Mouse (Mus musculus): Measurements from ENCODE around the gene Copz1.
"Not testable (repeated sequence)": the region's sequence is repeated elsewhere in the genome, so short reads cannot be mapped to it uniquely, and the experiment has no call there.

The Copz1 gene

DNA sequence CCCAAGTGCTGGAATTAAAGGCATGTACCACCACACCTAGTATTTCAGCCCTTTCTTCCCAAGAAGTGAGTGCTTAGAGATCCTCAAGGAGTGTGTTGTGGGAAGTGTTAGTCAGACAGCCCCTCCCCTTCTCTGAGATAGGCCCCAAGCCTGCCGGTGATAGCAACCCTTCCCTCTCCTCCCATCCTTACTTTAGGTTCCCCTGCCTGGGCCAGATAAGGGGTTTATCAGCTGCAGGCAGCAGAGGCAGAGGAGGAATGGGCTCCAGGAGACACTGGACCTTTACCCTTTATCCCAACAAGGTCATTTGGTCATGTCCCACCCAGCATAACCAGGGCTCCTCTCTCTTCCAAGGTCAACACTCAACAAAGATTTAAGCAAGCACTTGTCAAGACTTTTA, 20.9 kb upstream of the Copz1 start:
- no peak for DNase-seq (ENCODE audit: low read depth, low spot score)

DNA sequence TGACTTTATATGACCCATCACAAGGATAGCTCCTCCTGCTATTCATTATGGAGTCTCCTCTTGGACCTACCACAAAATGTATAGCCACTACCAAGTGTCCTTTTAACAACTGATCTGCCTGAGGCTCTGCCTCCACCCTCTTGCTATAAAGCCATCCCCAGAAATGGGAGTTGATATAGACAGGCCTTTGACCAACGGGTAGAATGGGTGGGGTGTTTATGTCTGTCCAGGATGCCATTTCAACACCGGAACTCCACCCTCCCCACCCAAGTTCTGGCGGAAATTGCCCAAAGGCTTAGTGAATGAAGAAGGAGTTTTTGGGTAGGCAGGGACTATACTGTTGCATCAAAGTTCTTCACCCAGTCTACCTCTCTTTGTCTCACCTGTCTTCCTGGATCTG, 19.9 kb upstream of the Copz1 start:
- no peak for DNase-seq (ENCODE audit: low read depth, low spot score)

DNA sequence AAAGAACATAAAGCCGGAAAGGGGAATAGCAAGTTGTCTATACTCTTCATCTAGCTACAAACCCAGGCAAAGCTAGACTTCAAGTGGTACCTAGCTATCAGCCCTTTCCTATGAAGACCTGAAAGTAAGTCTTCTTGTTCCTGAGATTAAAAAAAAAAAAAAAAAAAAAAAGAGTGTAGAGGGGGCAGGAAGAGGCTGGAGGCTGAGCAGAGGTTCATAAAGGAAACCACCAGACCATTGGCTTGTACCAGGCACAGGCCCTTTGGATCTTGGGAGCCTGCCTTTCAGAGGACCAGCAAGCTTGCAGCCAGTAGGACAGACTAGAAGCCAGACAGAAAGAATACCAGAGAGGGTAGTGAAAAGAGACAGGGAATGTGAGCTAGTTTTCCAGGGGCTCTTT, 19.2 kb upstream of the Copz1 start:
- no peak for DNase-seq (ENCODE audit: low read depth, low spot score)

DNA sequence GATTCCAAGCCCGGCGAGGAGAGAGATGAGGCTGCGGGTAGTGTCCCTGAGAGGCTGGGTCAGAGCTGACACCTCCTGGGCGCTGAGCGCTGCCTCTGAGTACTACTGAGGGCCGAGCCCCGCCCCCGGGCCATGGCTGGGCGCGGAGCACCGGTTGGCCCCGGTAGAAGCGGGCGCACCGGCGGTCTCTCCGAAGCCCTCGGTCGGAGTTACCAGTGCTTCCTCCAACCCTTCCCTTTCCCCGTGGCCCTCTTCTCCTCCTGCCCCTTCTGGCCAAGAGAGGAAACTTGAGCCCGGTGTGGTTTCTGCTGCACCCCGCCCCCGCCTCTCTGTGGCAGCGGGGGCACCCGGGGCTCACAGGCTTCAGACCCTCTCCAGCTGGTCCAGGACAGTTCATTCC, 17.3 kb upstream of the Copz1 start:
- no peak for DNase-seq (ENCODE audit: low read depth, low spot score)

DNA sequence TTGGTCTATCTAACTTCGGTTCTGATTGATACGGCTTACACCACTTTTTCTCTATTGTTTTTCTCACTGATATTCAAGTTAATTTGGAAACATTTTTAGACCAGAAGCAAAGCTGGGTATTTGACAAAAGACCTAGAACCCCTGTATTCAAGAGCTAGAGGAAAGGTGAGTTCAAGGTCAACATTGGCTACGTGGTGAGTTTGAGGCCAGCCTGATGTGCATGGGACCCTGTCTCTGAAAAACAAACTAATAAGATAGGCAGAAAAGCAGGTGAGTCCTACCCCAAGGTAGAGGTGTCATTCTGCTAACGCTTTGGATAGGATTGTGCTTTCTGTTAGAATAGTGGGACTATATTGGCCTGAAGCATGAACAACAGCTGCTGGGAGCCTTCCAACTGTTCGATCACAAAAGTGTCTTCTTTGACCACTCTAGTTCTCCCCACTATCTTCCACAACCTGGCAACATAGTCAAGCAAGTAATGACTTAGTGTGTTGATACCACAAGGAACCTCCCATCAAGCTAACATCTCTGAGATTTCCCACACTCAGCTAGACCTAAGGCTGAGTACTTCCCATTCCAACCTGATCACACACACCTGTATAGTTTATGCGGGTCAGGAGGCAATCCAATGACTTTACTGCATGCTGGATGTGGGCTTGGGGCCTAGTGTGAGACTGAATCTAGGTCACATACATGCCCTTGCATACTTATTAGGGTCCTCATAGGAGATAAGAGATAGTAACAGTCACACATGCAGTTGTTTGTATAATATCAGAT, 16.1 kb upstream of the Copz1 start:
- DNase-seq (ENCODE audit: low read depth, low spot score) = no peak

DNA sequence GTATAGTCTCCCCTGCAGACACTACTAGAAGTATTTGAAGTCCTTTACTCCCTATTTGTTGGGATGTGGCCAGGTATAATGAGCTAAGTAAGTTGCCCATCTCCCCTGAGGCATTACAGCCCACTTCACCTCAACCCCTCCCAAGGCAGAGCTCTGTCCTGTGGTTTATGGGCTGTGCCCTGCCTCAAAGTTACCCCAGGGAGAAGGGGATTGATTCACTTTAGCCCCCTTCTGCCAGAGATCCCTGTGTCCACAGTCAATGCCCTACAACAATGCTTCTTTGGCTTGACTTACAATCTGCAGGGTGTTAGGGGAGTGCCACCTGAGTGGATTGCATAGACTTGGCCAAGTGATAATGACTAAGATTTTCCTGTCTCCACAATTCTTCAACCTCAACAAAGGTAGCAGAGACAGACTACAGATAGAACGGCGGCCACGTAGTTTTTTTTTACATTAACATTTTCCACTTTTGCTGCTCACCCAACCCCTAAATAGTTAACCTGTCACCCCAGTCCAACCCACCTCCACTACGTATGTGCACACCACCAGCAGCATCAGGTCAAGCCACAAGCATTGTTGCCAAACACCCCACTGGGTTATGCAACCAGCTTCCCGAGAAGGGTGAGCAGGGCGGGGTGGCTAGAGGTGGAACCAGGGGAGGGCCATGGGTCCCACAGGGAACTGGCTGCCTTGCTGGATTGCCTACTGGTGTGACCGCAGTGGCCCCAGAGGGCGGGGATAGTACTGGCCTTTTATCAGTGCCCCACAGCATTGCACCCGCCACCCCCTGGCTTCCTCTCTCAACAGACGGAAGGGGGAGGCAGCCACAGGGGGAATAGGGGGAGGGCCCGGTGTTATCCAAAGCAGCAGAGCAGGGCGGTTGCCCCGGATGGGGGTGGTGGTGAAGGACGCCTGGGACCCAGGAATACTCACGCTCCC, 14.5 kb upstream of the Copz1 start, which contains the start of gene Nfe2:
TSS of gene Nfe2 (minus strand) at position 614 of the 939 bp plus-strand sequence.
- peak; percentile 44 for DNase-seq (ENCODE audit: low read depth, low spot score)

DNA sequence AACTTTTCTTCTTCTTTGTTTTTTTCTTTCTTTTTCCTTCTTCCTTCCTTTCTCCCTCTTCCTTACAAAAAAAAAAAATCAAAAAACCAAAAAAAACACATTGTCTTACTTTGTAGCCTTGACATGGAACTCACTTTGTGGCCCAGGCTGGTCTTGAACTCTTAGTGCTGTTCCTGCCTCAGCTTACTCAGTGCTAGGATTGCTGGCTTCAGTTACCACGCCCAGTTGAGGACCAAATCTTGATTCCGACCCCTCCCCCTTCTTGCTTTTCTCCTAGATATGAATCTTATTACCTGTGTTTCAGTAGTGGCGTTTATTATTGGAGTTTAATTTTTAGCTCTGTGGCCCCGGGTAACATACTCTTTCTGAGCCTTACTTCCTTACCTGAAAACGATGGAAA, 13.4 kb upstream of the Copz1 start:
- no peak for DNase-seq (ENCODE audit: low read depth, low spot score)

DNA sequence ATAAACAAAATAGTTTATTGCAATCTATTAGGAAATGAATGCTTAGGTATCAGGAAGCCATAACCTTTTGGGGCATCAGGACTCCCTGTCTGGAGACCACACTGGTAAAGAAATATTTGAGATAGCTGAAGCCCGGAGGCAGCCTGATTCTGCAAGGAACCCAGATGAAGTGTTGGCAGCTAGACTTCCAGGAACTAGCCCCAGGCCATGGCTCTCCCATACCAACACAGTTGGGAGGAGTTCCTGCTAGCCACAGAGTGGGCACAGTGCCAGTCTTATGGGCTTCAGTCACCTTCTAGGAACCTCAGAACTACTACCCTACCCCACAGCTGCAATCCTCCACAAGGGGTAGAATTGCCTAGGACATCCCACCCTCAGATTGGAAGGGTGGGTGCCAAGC, 12.5 kb upstream of the Copz1 start:
- peak; percentile 99 for DNase-seq (ENCODE audit: low read depth, low spot score)

DNA sequence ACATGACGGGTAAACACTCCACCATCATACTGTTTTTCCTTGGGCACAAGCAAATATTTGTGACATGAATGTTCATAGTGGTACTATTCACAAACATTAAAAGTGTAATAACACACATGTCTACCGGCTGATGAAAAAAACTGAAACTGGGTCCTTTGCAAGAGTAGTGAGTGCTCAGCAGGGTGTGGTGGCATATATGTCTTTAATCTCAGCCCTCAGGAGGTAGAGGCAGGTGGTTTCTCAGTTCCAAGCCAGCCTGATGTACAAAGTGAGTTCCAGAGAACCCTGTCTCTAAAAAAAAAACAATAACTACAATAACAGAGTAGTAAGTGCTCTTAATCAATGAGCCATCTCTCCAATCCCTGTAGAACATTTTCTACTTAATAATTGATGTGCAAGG, 7.7 kb upstream of the Copz1 start:
- DNase-seq (ENCODE audit: low read depth, low spot score) = no peak

DNA sequence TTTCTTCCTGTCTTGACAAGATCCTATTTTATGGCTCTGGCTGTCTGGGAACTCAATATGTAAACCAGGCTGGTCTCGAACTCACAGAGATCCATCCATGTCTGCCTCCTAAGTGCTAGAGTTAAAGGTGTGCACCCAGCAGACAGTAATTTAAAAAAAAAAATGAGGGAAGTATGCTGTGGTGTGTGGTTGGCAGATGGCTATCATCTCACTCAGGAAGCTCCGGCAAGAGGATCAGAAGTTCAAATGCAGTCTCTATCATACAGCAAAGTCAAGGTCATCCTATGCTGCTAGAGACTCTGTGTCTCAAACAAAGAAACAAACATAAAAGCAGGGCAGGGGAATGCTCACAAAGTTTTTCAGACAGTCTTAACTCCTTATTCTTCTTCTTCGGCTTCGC, 3.6 kb upstream of the Copz1 start:
- DNase-seq (ENCODE audit: low read depth, low spot score) = no peak

DNA sequence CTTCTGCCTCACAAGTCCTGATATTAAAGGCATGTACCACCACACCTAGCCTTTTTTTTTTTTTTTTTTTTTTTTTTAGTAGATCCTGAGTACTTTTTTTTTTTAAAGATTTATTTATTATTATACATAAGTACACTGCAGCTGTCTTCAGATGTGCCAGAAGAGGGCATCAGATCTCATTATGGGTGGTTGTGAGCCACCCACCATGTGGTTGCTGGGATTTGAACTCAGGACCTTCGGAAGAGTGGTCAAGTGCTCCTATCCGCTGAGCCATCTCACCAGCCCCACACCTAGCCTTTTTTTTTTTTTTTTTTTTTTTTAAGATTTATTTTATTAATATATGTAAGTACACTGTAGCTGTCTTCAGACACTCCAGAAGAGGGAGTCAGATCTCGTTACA, 3.4 kb downstream of the Copz1 start:
- not testable (repeated sequence) for DNase-seq (ENCODE audit: low read depth, low spot score)

DNA sequence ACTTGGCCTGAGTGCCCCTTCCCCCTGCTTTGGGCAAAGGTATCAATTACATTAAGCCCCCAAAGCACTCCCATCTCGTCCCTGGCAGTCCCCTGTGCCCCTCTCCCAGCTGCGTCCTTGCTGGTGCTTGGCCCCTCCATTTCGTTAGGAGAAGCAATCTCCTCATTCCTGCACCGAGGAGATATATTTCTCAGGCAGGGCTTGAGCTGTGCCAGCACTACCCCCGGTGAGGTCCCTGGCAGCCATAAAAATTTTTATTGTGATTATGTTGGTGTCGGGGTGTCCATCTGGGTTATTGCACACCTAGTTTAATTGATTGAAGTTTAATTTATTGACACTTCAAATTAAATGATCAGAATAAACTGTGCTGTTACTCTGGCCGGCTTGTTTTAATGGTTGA, 5.4 kb downstream of the Copz1 start:
- no peak for DNase-seq (ENCODE audit: low read depth, low spot score)

DNA sequence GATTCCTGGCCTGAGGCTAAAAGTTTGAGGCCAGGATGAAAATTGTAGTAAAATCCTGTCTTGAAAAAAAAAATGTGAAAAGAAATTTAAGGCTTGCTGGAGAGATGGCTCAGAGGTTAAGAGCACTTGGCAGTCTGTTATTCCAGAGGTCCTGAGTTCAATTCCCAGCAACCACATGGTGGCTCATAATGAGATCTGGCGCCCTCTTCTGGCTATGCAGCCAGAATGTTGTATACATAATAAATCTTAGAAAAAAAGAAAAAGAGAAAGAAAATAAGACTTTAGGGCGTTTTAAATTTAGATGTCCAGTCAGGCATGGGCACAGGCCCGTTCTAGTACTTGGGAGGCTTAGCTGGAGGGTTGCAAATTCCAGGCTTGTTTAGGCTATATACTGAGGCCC, 7.2 kb downstream of the Copz1 start:
- peak; percentile 88 for DNase-seq (ENCODE audit: low read depth, low spot score)

DNA sequence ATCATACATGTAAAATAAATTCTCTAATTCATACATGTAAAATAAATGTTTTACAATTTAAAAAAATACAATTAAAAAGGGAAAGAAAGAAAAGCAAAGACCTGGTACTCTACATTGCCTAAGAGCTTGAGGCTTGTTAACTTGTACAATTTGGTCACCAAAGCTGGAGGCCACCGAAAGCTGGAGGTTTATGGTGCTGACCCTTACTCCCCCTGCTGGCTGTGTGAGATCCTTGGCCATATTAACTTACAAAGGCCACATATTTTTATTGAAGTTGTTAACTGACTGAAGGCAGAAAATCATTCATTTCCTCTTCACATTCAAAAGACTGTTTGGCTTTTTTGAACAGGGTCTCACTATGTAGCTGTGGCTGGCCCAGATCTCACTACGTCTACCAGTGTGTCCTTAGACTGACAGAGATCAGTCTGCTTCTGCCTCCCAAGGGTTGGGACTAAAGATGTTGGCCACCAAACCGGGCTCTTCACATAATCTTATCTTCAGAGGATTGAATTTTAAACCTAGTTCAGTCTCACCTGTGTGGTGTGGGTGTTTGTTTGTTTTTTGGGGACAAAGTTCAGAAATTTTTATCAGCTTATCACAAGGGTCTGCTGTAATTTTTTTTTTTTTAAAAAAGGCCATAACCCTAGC, 8.4 kb downstream of the Copz1 start:
- DNase-seq (ENCODE audit: low read depth, low spot score) = peak; percentile 82

DNA sequence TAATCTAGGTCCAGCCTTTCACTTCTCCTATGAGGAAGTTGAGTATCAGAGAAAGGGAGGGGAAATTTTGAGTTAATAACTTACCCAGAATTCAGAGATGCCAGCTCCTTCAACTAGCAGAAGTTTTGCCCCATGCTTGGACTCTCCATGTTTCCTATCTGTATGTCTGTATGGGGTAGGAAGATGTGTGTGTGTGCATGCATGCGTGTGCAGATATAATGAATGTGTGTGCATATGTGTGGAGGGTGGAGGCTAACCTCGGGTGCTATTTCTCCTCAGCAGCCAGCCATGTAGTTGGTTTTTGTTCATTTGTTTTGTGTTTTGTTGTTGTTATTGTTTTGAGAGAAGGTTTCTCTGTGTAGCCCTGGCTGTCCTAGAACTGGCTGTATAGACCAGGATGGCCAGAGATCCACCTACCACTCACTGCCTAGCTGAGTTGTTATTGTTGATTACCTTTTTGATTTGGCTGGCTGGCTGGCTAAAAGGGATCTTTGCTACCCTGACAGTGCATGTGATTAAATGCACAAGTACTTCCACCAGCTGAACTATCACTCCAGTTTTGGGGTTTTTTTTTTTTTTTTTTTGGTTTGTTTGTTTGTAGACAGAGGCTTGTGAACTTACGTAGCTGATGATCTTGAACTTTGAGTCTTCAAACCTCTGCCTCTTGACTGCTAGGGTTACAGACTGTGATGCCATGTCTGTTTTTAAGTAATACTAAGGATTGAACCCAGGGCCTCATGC, 9.1 kb downstream of the Copz1 start:
- DNase-seq (ENCODE audit: low read depth, low spot score) = no peak

DNA sequence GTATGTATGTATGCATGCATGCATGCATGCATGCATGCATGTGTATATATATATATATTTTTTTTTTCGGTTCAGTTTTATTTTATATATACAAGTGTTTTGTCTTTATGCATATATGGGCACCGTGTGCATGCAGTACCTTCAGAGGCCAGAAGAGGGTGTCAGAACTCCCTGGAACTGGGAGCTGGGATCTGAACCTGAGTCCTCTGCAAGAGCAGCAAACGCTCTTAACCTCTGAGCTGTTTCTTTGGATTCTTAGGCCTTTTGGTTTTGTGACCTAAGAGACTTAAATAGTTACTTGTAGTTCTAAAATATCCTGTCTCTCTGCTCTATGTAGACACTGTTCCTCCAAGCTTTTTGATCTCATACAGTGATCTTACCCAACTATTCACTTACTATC, 11.6 kb downstream of the Copz1 start:
- peak; percentile 83 for DNase-seq (ENCODE audit: low read depth, low spot score)

DNA sequence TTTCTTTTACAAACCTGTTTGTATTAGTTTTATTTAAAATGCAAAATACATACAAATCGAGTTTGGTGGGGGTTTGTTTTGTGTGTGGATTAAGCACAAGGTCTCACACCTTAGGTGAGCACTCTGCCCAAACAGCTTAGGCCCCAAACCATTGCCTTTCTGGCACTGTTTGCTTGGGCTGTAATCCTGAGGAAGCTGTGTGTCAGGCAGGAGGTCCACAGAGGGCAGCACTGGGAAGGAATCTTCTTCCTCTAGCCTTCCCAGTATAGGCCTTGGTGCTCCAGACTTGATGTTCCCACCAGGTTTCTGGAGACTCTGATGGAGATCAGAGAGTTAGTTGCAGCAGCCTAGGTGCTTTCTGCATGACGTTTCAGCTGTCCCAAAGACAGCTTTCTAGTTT, 12.1 kb downstream of the Copz1 start:
- DNase-seq (ENCODE audit: low read depth, low spot score) = peak; percentile 73

DNA sequence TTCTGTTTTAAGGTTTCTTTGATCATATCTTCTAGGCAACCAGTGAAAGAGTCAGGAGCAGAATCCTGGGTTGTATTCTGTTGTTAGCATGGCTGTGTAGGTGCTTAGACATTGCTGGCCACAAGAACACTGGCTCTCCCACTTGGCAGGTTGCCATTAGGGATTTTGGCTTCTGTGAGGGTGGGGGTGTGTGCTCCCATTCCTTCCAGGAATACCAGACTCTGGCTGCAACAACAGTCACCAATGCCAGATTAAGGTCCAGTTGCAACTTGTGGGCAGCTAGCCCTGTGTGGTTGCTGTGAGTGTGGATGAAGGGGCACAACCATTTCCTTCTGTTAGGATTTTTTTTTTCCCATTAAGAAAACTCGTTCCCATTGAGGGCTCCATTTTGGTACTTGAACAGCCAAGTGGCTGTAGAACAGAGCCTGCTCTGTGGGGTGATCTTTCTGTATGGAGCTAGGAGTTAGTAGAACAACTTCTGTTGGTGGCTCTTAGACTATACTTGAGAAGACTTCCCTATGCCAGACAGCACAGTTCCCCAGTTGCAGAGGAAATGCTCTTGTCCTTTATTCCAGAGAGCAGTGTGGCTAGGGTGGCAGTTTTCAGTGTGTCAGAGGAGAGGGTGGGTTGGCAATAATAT, 13.4 kb downstream of the Copz1 start:
- peak; percentile 76 for DNase-seq (ENCODE audit: low read depth, low spot score)

DNA sequence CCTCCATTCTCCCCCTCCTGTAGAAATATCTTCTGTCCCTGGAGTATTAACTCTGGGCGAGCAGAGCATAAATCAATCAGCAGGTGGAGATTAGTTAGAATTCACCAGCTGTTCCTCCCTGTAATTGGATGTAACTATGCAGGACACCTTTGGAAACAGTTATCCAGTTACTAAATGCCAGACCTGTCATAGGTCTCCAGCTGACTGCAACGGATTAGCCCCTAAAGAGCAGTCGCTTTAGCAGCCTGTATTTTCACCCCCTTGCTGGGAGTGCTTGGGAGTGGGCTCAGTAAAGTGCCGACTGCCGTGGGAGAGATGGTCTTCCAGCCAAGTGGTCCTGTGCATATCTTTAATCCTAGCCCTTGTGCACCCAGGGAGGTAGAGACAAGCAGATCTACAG, 17.1 kb downstream of the Copz1 start:
- DNase-seq (ENCODE audit: low read depth, low spot score) = no peak

DNA sequence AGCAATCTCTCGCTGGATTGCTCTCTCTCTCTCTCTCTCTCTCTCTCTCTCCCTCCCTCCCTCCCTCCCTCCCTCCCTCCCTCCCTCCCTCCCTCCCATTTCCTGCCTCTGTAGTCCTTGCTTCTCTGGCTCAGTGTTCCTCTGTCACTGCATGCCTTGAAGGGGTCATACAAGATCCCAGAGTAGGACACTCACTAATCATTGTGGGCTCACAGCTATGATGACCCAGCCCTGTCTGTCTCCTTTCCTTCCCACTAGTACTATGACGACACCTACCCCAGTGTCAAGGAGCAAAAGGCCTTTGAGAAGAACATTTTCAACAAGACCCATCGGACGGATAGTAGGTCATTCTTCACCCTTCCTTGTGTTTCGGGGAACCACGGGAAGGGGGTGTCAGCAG, 17.9 kb downstream of the Copz1 start:
- DNase-seq (ENCODE audit: low read depth, low spot score) = no peak

DNA sequence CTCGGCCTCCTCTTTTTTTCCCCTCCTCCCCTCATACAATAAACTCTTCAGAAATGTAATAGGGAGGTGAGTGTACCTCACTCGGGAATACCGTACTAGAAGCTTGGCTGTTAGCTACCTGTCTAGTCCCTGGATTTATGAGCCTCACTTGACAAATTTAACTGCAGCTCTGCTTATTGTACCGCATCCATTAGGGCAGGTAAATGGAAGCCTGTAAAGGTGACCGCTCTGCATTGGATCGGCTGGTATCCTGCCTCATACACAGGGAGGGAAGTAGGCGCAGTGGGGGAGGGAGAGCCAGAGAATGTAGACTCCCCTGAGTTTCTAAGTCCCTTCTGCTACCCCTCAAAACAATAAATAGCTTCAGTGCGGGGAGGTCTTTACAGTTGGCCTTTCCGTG, 18.3 kb downstream of the Copz1 start:
- no peak for DNase-seq (ENCODE audit: low read depth, low spot score)
